ENCODE assay signal across 21 mouse cellular contexts in the genomic region with DNA sequence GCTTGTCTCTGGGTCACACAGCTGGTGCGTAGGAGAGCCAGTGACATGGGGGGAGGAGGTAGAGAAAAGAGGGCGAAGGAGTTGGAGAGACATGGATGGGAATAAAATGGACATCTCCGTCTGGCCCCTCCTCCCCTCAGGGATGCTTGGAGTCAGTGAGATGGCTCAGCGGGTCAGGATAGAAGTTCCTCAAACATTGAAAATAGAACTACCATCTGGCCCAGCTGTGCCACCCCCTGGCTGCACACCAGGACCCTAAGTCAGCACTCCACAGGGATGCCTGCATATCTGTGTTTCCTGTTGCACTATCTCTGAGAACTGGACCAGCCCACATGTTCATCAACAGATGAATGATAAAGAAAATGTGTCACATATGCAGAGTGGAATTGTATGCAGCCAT.
"Had no signal": no experiment of that assay in that cellular context is flagged by ENCODE, and none has a peak within 500 bp of the region (broad histone marks: within the 10 kb centered on the region; RNA-seq: fewer than 3 reads in every experiment).

No protein-coding gene starts in this region.

- H3K4me3 ChIP-seq: heart, adult 2 months; heart, embryonic 13.5 days; heart, embryonic 15.5 days; hindbrain, embryonic 10.5 days; hindbrain, embryonic 12.5 days; intestine, embryonic 15.5 days; layer of hippocampus, adult 2 months; left cerebral cortex, adult 2 months; limb, embryonic 10.5 days; limb, embryonic 12.5 days; liver, embryonic 13.5 days; liver, embryonic 15.5 days had no signal

- H3K27ac ChIP-seq: heart, adult 2 months; heart, embryonic 13.5 days; heart, embryonic 15.5 days; hindbrain, embryonic 10.5 days; hindbrain, embryonic 12.5 days; hindbrain, embryonic 14.5 days; intestine, embryonic 15.5 days; layer of hippocampus, adult 2 months; left cerebral cortex, adult 2 months; limb, embryonic 10.5 days; limb, embryonic 12.5 days; liver, embryonic 13.5 days; liver, embryonic 15.5 days had no signal

- DNase-seq: gastrocnemius, postnatal 25 days; heart, adult 2 months; heart, postnatal 4 days; kidney, adult 18-20 months; kidney, adult 8-10 months; kidney, postnatal 10 days; kidney, postnatal 25 days; kidney, postnatal 4 days; liver; liver, embryonic 13.5 days had no signal
